Mouse (Mus musculus) lung, embryonic 14.5 days (tissue): ENCODE results near the gene Zfp663. TPM values are rescaled to one million over a fixed set of nuclear protein-coding genes. Genes with fewer than 3 reads are reported as not detected.

Source experiments
- ATAC-seq: fragments of 200-750 bp; cut with Nextera tagmentation; 2 replicates; pipeline ENCODE4 v1.8.0; 2017; ENCODE audit warnings: mild to moderate bottlenecking, moderate TSS enrichment, moderate library complexity; ENCODE audit not compliant: insufficient read depth
- DNase-seq: peaks from one replicate; pipeline ENCODE4 v3.0.0-alpha.2; 2015
- H3K27ac ChIP-seq: fragments of 300-500 bp; sonication (generic); 2 replicates; pipeline ENCODE4 v1.5.1; 2014; ENCODE audit warnings: low read depth, mild to moderate bottlenecking, moderate library complexity
- H3K27me3 ChIP-seq: fragments of 300-500 bp; sonication (generic); 2 replicates; pipeline ENCODE4 v1.6.1; 2014; ENCODE audit warnings: low read length, control low read depth; ENCODE audit not compliant: insufficient read depth
- H3K36me3 ChIP-seq: fragments of 300-500 bp; sonication (generic); 2 replicates; pipeline ENCODE4 v1.6.1; 2014; ENCODE audit warnings: control low read depth; ENCODE audit not compliant: insufficient read depth
- H3K4me1 ChIP-seq: fragments of 300-500 bp; sonication (generic); 2 replicates; pipeline ENCODE4 v1.6.1; 2014; ENCODE audit warnings: antibody characterized with exemption, control low read depth; ENCODE audit not compliant: insufficient read depth
- H3K4me2 ChIP-seq: fragments of 300-500 bp; sonication (generic); 2 replicates; pipeline ENCODE4 v1.6.1; 2014; ENCODE audit warnings: mild to moderate bottlenecking
- H3K4me3 ChIP-seq: fragments of 300-500 bp; sonication (generic); 2 replicates; pipeline ENCODE4 v1.5.1; 2014; ENCODE audit warnings: low read depth, low read length
- H3K9ac ChIP-seq: fragments of 300-500 bp; sonication (generic); 2 replicates; pipeline ENCODE4 v1.6.1; 2014
- H3K9me3 ChIP-seq: fragments of 300-500 bp; sonication (generic); 2 replicates; pipeline ENCODE4 v1.6.1; 2016; ENCODE audit warnings: low read depth, low read length, control low read depth
- CTCF ChIP-seq: IDR thresholded peaks from 2 replicates; pipeline ENCODE4 v1.5.1; 2016; ENCODE audit warnings: antibody characterized with exemption, low read depth
- WGBS: fragments of 180-500 bp; shearing (Covaris S2); extraction: QIAGEN DNeasy Blood & Tissue Kit; methylation state at CpG from one replicate; pipeline ENCODE4 v1.1.7; 2014; 5-methylcytosine and 5-hydroxymethylcytosine counted together
- polyA plus RNA-seq: library from polyadenylated mRNA; unstranded; fragments of >200 nt; fragmentation: Nextera tagmentation; extraction: Ambion mirVana; gene quantifications from 2 replicates; pipeline ENCODE4 v1.2.1, GENCODE M21; 2014

Zfp663 gene
- 0.96 and 1.1 TPM in 2 replicates for polyA plus RNA-seq

- Histone ChIP-seq H3K4me2 (peak within 1 kb of the TSS; percentile 55), H3K4me3 (peak within 1 kb of the TSS; percentile 23), H3K36me3 (no peaks in the 10 kb centered on the region), H3K27me3 (peaks cover 16% of the 10 kb centered on the region; the same call in 1 of the 2 replicates), H3K4me1 (peaks cover 11% of the 10 kb centered on the region), H3K9me3 (no peaks in the 10 kb centered on the region), H3K27ac (no peak within 1 kb of the TSS), H3K9ac (no peak within 1 kb of the TSS)
- TF ChIP-seq CTCF, result no peak
- 1% methylated on average over 27 of the region's 27 CpGs for WGBS
- ATAC-seq (no peak), DNase-seq (peak; percentile 40)
Measured at GRCm38 (mm10) chr2:165368496-165368895, at the start of gene Zfp663. Gene Zfp663 (minus strand): TSS chr2:165368729.

GRCm38 (mm10) chr2:165417291-165417690 is 48.8 kb upstream of the Zfp663 start:
- no peaks in the 10 kb centered on the region for H3K9me3 ChIP-seq
- DNase-seq (peak; percentile 27), ATAC-seq (no peak)
- no peak overlapping the region for H3K4me3 ChIP-seq
- H3K4me1 ChIP-seq, result no peaks in the 10 kb centered on the region
- H3K27me3 ChIP-seq, result no peaks in the 10 kb centered on the region
- no peaks in the 10 kb centered on the region for H3K36me3 ChIP-seq
- no peak overlapping the region for H3K4me2 ChIP-seq
- H3K27ac ChIP-seq, result no peak overlapping the region
- TF ChIP-seq CTCF, result no peak
- WGBS, result 58% methylated on average over 7 of the region's 7 CpGs
- H3K9ac ChIP-seq, result no peak overlapping the region

GRCm38 (mm10) chr2:165415795-165416194 is 47.3 kb upstream of the Zfp663 start:
- Histone ChIP-seq H3K4me2 (no peak overlapping the region), H3K9me3 (no peaks in the 10 kb centered on the region), H3K4me3 (no peak overlapping the region), H3K36me3 (no peaks in the 10 kb centered on the region), H3K27ac (no peak overlapping the region), H3K9ac (no peak overlapping the region), H3K27me3 (no peaks in the 10 kb centered on the region), H3K4me1 (no peaks in the 10 kb centered on the region)
- no peak for TF ChIP-seq CTCF
- WGBS, result 67% methylated on average over 6 of the region's 6 CpGs
- no peak for DNase-seq
- ATAC-seq, result no peak

GRCm38 (mm10) chr2:165415141-165415721 is 46.7 kb upstream of the Zfp663 start:
- Histone ChIP-seq H3K27ac (no peak overlapping the region), H3K4me2 (no peak overlapping the region), H3K9ac (no peak overlapping the region), H3K4me3 (no peak overlapping the region), H3K9me3 (no peaks in the 10 kb centered on the region), H3K27me3 (no peaks in the 10 kb centered on the region), H3K36me3 (no peaks in the 10 kb centered on the region), H3K4me1 (no peaks in the 10 kb centered on the region)
- no peak for DNase-seq
- WGBS, result 43% methylated on average over 11 of the region's 11 CpGs
- no peak for ATAC-seq
- TF ChIP-seq CTCF, result no peak

- H3K9me3 ChIP-seq, result no peaks in the 10 kb centered on the region
- no peak overlapping the region for H3K9ac ChIP-seq
- no peak overlapping the region for H3K4me3 ChIP-seq
- no peak for ATAC-seq
- DNase-seq, result no peak
- no peak for TF ChIP-seq CTCF
- H3K4me2 ChIP-seq, result no peak overlapping the region
- H3K27me3 ChIP-seq, result no peaks in the 10 kb centered on the region
- H3K27ac ChIP-seq, result no peak overlapping the region
- no peaks in the 10 kb centered on the region for H3K36me3 ChIP-seq
- WGBS, result 63% methylated on average over 5 of the region's 5 CpGs
- H3K4me1 ChIP-seq, result no peaks in the 10 kb centered on the region
Measured at GRCm38 (mm10) chr2:165414321-165414720, 45.8 kb upstream of the Zfp663 start.

- no peak overlapping the region for H3K4me3 ChIP-seq
- TF ChIP-seq CTCF, result no peak
- DNase-seq (no peak), ATAC-seq (no peak)
- 54% methylated on average over 3 of the region's 3 CpGs for WGBS
- no peaks in the 10 kb centered on the region for H3K27me3 ChIP-seq
- H3K27ac ChIP-seq, result no peak overlapping the region
- H3K4me2 ChIP-seq, result no peak overlapping the region
- H3K9ac ChIP-seq, result no peak overlapping the region
- H3K4me1 ChIP-seq, result no peaks in the 10 kb centered on the region
- H3K9me3 ChIP-seq, result no peaks in the 10 kb centered on the region
- H3K36me3 ChIP-seq, result no peaks in the 10 kb centered on the region
Measured at GRCm38 (mm10) chr2:165413884-165414283, 45.4 kb upstream of the Zfp663 start.

GRCm38 (mm10) chr2:165407700-165408301 is 39.3 kb upstream of the Zfp663 start:
- H3K4me3 ChIP-seq, result no peak overlapping the region
- DNase-seq (peak; percentile 68), ATAC-seq (no peak)
- no peaks in the 10 kb centered on the region for H3K4me1 ChIP-seq
- 42% methylated on average over 10 of the region's 10 CpGs for WGBS
- H3K27ac ChIP-seq, result no peak overlapping the region
- TF ChIP-seq CTCF, result peak; percentile 76
- no peaks in the 10 kb centered on the region for H3K36me3 ChIP-seq
- H3K4me2 ChIP-seq, result no peak overlapping the region
- no peaks in the 10 kb centered on the region for H3K27me3 ChIP-seq
- no peak overlapping the region for H3K9ac ChIP-seq
- no peaks in the 10 kb centered on the region for H3K9me3 ChIP-seq
